ENCODE assay signal across 22 mouse cellular contexts in the genomic region with DNA sequence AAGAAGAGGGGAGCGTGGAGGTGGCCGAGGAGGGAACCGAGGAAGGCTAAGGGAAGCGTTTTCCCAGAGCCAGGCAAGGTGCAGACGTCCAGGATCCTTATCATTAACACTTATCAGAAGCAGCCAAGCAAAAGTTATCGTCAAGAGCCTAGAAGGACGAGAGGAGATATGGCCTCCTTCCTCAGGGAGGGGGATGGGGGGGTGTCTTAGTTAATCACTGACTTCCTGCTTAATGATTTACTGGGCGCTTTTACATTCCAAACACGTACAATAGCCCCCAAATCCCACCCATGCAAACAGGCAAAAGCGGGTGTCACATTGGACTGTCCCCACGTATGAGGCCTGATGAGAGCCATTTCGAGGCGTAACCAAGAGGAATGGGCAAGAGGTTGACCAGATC. TPM values are rescaled to one million over a fixed set of nuclear protein-coding genes. Genes with fewer than 3 reads are reported as not detected.
DNase-seq lines count a peak whose midpoint lies in the region; ATAC-seq and TF ChIP-seq lines count a peak whose summit lies in the region.
"Had no signal": no experiment of that assay in that cellular context is flagged by ENCODE, and none has a peak within 500 bp of the region (broad histone marks: within the 10 kb centered on the region; RNA-seq: fewer than 3 reads in every experiment).

No protein-coding gene starts in this region.

- H3K9me3 ChIP-seq in kidney, embryonic 15.5 days (replicated peaks), result no peaks in the 10 kb centered on the region
- no peaks in the 10 kb centered on the region for H3K9me3 ChIP-seq in stomach, embryonic 14.5 days (ENCODE audit: control insufficient read depth, low read depth, low read length)
- no peaks in the 10 kb centered on the region for H3K9me3 ChIP-seq in stomach, postnatal 0 days (ENCODE audit: control insufficient read depth, low read length)
- no peaks in the 10 kb centered on the region for H3K9me3 ChIP-seq in intestine, postnatal 0 days (ENCODE audit: control insufficient read depth)
- H3K9me3 ChIP-seq in embryonic facial prominence, embryonic 10.5 days, result no peaks in the 10 kb centered on the region
- H3K9me3 ChIP-seq: embryonic facial prominence, embryonic 13.5 days; forebrain, embryonic 12.5 days; heart, embryonic 15.5 days; hindbrain, embryonic 13.5 days had no signal

- no peak overlapping the region for H3K9ac ChIP-seq in kidney, embryonic 15.5 days
- H3K9ac ChIP-seq in stomach, embryonic 14.5 days (replicated peaks; ENCODE audit: low read depth, low read length), result no peak overlapping the region
- no peak overlapping the region for H3K9ac ChIP-seq in stomach, postnatal 0 days (ENCODE audit: low read length)
- H3K9ac ChIP-seq in intestine, postnatal 0 days (ENCODE audit: low read depth, low read length), result no peak overlapping the region
- H3K9ac ChIP-seq: embryonic facial prominence, embryonic 13.5 days; forebrain, embryonic 12.5 days; heart, embryonic 15.5 days; hindbrain, embryonic 13.5 days had no signal

- no peak overlapping the region for H3K4me3 ChIP-seq in kidney, embryonic 15.5 days (replicated peaks)
- no peak overlapping the region for H3K4me3 ChIP-seq in stomach, embryonic 14.5 days (ENCODE audit: low read depth, low read length)
- no peak overlapping the region for H3K4me3 ChIP-seq in stomach, postnatal 0 days (ENCODE audit: low read depth, low read length)
- no peak overlapping the region for H3K4me3 ChIP-seq in intestine, postnatal 0 days (ENCODE audit: low read depth, low read length)
- no peak overlapping the region for H3K4me3 ChIP-seq in embryonic facial prominence, embryonic 10.5 days
- H3K4me3 ChIP-seq: embryonic facial prominence, embryonic 13.5 days; forebrain, embryonic 12.5 days; heart, adult 2 months; heart, embryonic 15.5 days; hindbrain, embryonic 13.5 days had no signal

- 0 out of 2 replicates have a peak, but pooled peaks cover 7% of the 10 kb centered on the region for H3K27me3 ChIP-seq in kidney, embryonic 15.5 days
- H3K27me3 ChIP-seq in stomach, embryonic 14.5 days (ENCODE audit: control insufficient read depth, insufficient read depth, low read length), result no peaks in the 10 kb centered on the region
- H3K27me3 ChIP-seq in stomach, postnatal 0 days (ENCODE audit: control insufficient read depth, insufficient read depth, low read length), result no peaks in the 10 kb centered on the region
- H3K27me3 ChIP-seq in intestine, postnatal 0 days (replicated peaks; ENCODE audit: control insufficient read depth, insufficient read depth, low read length), result no peaks in the 10 kb centered on the region
- H3K27me3 ChIP-seq in embryonic facial prominence, embryonic 10.5 days (replicated peaks; ENCODE audit: low read depth, poor library complexity, severe bottlenecking), result peaks cover 43% of the 10 kb centered on the region
- H3K27me3 ChIP-seq: embryonic facial prominence, embryonic 13.5 days had no signal

- H3K36me3 ChIP-seq in kidney, embryonic 15.5 days, result no peaks in the 10 kb centered on the region
- H3K36me3 ChIP-seq in stomach, embryonic 14.5 days (ENCODE audit: control insufficient read depth, insufficient read depth, low read length), result no peaks in the 10 kb centered on the region
- H3K36me3 ChIP-seq in stomach, postnatal 0 days (ENCODE audit: control insufficient read depth, insufficient read depth, low read length), result no peaks in the 10 kb centered on the region
- no peaks in the 10 kb centered on the region for H3K36me3 ChIP-seq in intestine, postnatal 0 days (ENCODE audit: control insufficient read depth, insufficient read depth)
- H3K36me3 ChIP-seq in embryonic facial prominence, embryonic 10.5 days (replicated peaks), result no peaks in the 10 kb centered on the region
- H3K36me3 ChIP-seq: embryonic facial prominence, embryonic 13.5 days; forebrain, embryonic 12.5 days; heart, embryonic 15.5 days; hindbrain, embryonic 13.5 days had no signal

- 57% methylated on average over 13 of the region's 13 CpGs for WGBS in kidney, embryonic 15.5 days
- WGBS in stomach, embryonic 14.5 days, result 52% methylated on average over 13 of the region's 13 CpGs
- WGBS in stomach, postnatal 0 days, result 49% methylated on average over 13 of the region's 13 CpGs
- WGBS in intestine, postnatal 0 days, result 39% methylated on average over 13 of the region's 13 CpGs
- WGBS in embryonic facial prominence, embryonic 10.5 days, result 77% methylated on average over 13 of the region's 13 CpGs

- H3K4me1 ChIP-seq in kidney, embryonic 15.5 days, result peaks cover 58% of the 10 kb centered on the region
- peaks cover 14% of the 10 kb centered on the region; the same call in 1 of the 2 replicates for H3K4me1 ChIP-seq in stomach, embryonic 14.5 days (ENCODE audit: control insufficient read depth, insufficient read depth, low read length)
- H3K4me1 ChIP-seq in stomach, postnatal 0 days (replicated peaks; ENCODE audit: control insufficient read depth, insufficient read depth), result no peaks in the 10 kb centered on the region
- H3K4me1 ChIP-seq in intestine, postnatal 0 days (replicated peaks; ENCODE audit: control insufficient read depth, insufficient read depth, low read length), result 0 out of 2 replicates have a peak, but pooled peaks cover 2% of the 10 kb centered on the region
- peaks cover 53% of the 10 kb centered on the region for H3K4me1 ChIP-seq in embryonic facial prominence, embryonic 10.5 days

- TF ChIP-seq EP300 in stomach, postnatal 0 days (optimal IDR thresholded peaks at IDR 0.05), result no peak

- TF ChIP-seq CTCF in stomach, postnatal 0 days (IDR thresholded peaks at IDR 0.05; ENCODE audit: low read depth), result no peak
- TF ChIP-seq CTCF in intestine, postnatal 0 days (IDR thresholded peaks at IDR 0.05; ENCODE audit: low read depth), result no peak

- H3K27ac ChIP-seq in kidney, embryonic 15.5 days, result peak overlapping the region; percentile 75
- H3K27ac ChIP-seq in stomach, embryonic 14.5 days (ENCODE audit: low read length), result peak overlapping the region; percentile 27; the same call in 1 of the 2 replicates
- H3K27ac ChIP-seq in stomach, postnatal 0 days (replicated peaks), result no peak overlapping the region
- no peak overlapping the region for H3K27ac ChIP-seq in intestine, postnatal 0 days (ENCODE audit: low read depth, low read length)
- H3K27ac ChIP-seq in embryonic facial prominence, embryonic 10.5 days (replicated peaks), result no peak overlapping the region
- H3K27ac ChIP-seq: embryonic facial prominence, embryonic 13.5 days; forebrain, embryonic 12.5 days; heart, adult 2 months; heart, embryonic 15.5 days; hindbrain, embryonic 13.5 days had no signal

- no peak overlapping the region for H3K4me2 ChIP-seq in kidney, embryonic 15.5 days
- no peak overlapping the region for H3K4me2 ChIP-seq in stomach, embryonic 14.5 days (replicated peaks; ENCODE audit: low read depth, low read length)
- no peak overlapping the region for H3K4me2 ChIP-seq in stomach, postnatal 0 days (replicated peaks; ENCODE audit: low read depth)
- peak overlapping the region; percentile 21; the same call in 1 of the 2 replicates for H3K4me2 ChIP-seq in intestine, postnatal 0 days (replicated peaks; ENCODE audit: low read depth)
- H3K4me2 ChIP-seq: embryonic facial prominence, embryonic 13.5 days; forebrain, embryonic 12.5 days; heart, embryonic 11.5 days; heart, embryonic 15.5 days; hindbrain, embryonic 13.5 days had no signal

- ATAC-seq in kidney, embryonic 15.5 days (replicated peaks; ENCODE audit: low FRiP score), result no peak
- ATAC-seq in stomach, embryonic 14.5 days (ENCODE audit: insufficient number of reproducible peaks, insufficient read depth, low FRiP score, low read depth), result no peak
- ATAC-seq in stomach, postnatal 0 days (ENCODE audit: low FRiP score, low TSS enrichment), result no peak
- ATAC-seq in intestine, postnatal 0 days, result no peak
- ATAC-seq in frontal cortex, adult (ENCODE audit: low TSS enrichment), result no peak
- ATAC-seq: forebrain, embryonic 16.5 days had no signal

- DNase-seq in kidney, adult 18-20 months, result no peak
- no peak for DNase-seq in stomach, postnatal 0 days (ENCODE audit: low spot score)
- no peak for DNase-seq in embryonic facial prominence, embryonic 10.5 days (ENCODE audit: low spot score)
- DNase-seq: adrenal gland, adult 8-10 months; adrenal gland, postnatal 36 days; cerebellum, adult 2 months; cerebellum, postnatal 10 days; embryo, embryonic 11 days; gastrocnemius, postnatal 14 days; heart, adult 2 months; heart, postnatal 14 days had no signal

RNA-seq across cellular contexts. Expression of a gene that starts 2.4 kb away (rescaled TPM):
- polyA plus RNA-seq in kidney, embryonic 15.5 days (2015; fragmentation: Nextera tagmentation; extraction: Ambion mirVana), result 5.8 and 6.1 TPM in 2 replicates
- polyA plus RNA-seq in stomach, embryonic 14.5 days (2014; fragmentation: Nextera tagmentation; extraction: Ambion mirVana), result 2.3 and 2.9 TPM in 2 replicates
- 1.1 and 1.7 TPM in 2 replicates for polyA plus RNA-seq in stomach, postnatal 0 days (2015; fragmentation: Nextera tagmentation; extraction: Ambion mirVana)
- polyA plus RNA-seq in intestine, postnatal 0 days (2015; fragmentation: Nextera tagmentation; extraction: Ambion mirVana), result 1.6 and 1.7 TPM in 2 replicates
- 0.54 and 0.83 TPM in 2 replicates for polyA plus RNA-seq in embryonic facial prominence, embryonic 10.5 days (2016; fragmentation: Nextera tagmentation; extraction: Ambion mirVana)
- polyA plus RNA-seq: C2C12 had no signal

RNA-seq across cellular contexts. Expression of a gene that starts 59.1 kb away (rescaled TPM):
- 17.7 and 19.2 TPM in 2 replicates for polyA plus RNA-seq in kidney, embryonic 15.5 days (2015; fragmentation: Nextera tagmentation; extraction: Ambion mirVana)
- 3.3 and 4.8 TPM in 2 replicates for polyA plus RNA-seq in stomach, embryonic 14.5 days (2014; fragmentation: Nextera tagmentation; extraction: Ambion mirVana)
- polyA plus RNA-seq in stomach, postnatal 0 days (2015; fragmentation: Nextera tagmentation; extraction: Ambion mirVana), result 0.48 and 0.64 TPM in 2 replicates
- 0.57 and 0.60 TPM in 2 replicates for polyA plus RNA-seq in intestine, postnatal 0 days (2015; fragmentation: Nextera tagmentation; extraction: Ambion mirVana)
- 8.7 and 9.7 TPM in 2 replicates for polyA plus RNA-seq in embryonic facial prominence, embryonic 10.5 days (2016; fragmentation: Nextera tagmentation; extraction: Ambion mirVana)

Comparison
In these comparisons a context has a peak if more than half of its experiments do, and no peak if none do; other contexts are left out.
1. H3K27ac ChIP-seq: peak in kidney, embryonic 15.5 days (single experiment) and stomach, embryonic 14.5 days (single experiment); none in stomach, postnatal 0 days (single experiment), intestine, postnatal 0 days (single experiment) and embryonic facial prominence, embryonic 10.5 days (single experiment).